Comparison of ENCODE assay signal across 13 mouse cellular contexts in genomic region chr8:12041662-12042061, GRCm38 (mm10).
A peak's percentile ranks its signal among the peaks of the same experiment; 100 is the strongest.
DNase-seq lines count a peak whose midpoint lies in the region; ATAC-seq and TF ChIP-seq lines count a peak whose summit lies in the region.
"Had no signal": no experiment of that assay in that cellular context is flagged by ENCODE, and none has a peak within 500 bp of the region (broad histone marks: within the 10 kb centered on the region; RNA-seq: fewer than 3 reads in every experiment).

No protein-coding gene starts in this region.

- peak overlapping the region; percentile 13; the same call in 1 of the 2 replicates for H3K4me2 ChIP-seq in kidney, embryonic 16.5 days (replicated peaks; ENCODE audit: low read depth, low read length)
- H3K4me2 ChIP-seq in intestine, embryonic 16.5 days (ENCODE audit: low read depth, low read length) = peak overlapping the region; percentile 43
- H3K4me2 ChIP-seq in liver, postnatal 0 days (ENCODE audit: low read depth, low read length) = peak overlapping the region; percentile 40
- H3K4me2 ChIP-seq: forebrain, embryonic 12.5 days had no signal

- DNase-seq in kidney, postnatal 14 days = no peak
- no peak for DNase-seq in liver, postnatal 0 days
- DNase-seq in lung, postnatal 4 days = peak; percentile 36 to 59
- no peak for DNase-seq in adipocyte (ENCODE audit: low spot score)
- DNase-seq in left cerebral cortex, adult 11 months (ENCODE audit: low spot score) = no peak
- DNase-seq: cerebellum, postnatal 25 days; gastrocnemius, postnatal 14 days; kidney, adult 8-10 months had no signal

- no peak overlapping the region for H3K9ac ChIP-seq in kidney, embryonic 16.5 days (replicated peaks; ENCODE audit: low read length)
- H3K9ac ChIP-seq in intestine, embryonic 16.5 days (ENCODE audit: low read depth, low read length) = no peak overlapping the region
- no peak overlapping the region for H3K9ac ChIP-seq in liver, postnatal 0 days (replicated peaks)
- H3K9ac ChIP-seq: forebrain, embryonic 12.5 days had no signal

- no peaks in the 10 kb centered on the region for H3K36me3 ChIP-seq in kidney, embryonic 16.5 days (ENCODE audit: insufficient read depth, low read length)
- H3K36me3 ChIP-seq in intestine, embryonic 16.5 days (ENCODE audit: control insufficient read depth, insufficient read depth, low read length) = no peaks in the 10 kb centered on the region
- no peaks in the 10 kb centered on the region for H3K36me3 ChIP-seq in liver, postnatal 0 days (replicated peaks; ENCODE audit: insufficient read depth, low read length)
- H3K36me3 ChIP-seq: forebrain, embryonic 12.5 days; midbrain, embryonic 10.5 days had no signal

- TF ChIP-seq CTCF in liver, postnatal 0 days (IDR thresholded peaks at IDR 0.05; ENCODE audit: low read depth) = no peak

- 48% methylated on average over 6 of the region's 6 CpGs for WGBS in kidney, embryonic 16.5 days
- 36% methylated on average over 6 of the region's 6 CpGs for WGBS in intestine, embryonic 16.5 days
- WGBS in liver, postnatal 0 days (ENCODE audit: insufficient replicate concordance) = 38% methylated on average over 6 of the region's 6 CpGs

- H3K9me3 ChIP-seq in kidney, embryonic 16.5 days (ENCODE audit: low read length) = no peaks in the 10 kb centered on the region
- H3K9me3 ChIP-seq in intestine, embryonic 16.5 days (ENCODE audit: control insufficient read depth, low read length) = no peaks in the 10 kb centered on the region
- no peaks in the 10 kb centered on the region for H3K9me3 ChIP-seq in liver, postnatal 0 days (ENCODE audit: low read length)
- H3K9me3 ChIP-seq: forebrain, embryonic 12.5 days; midbrain, embryonic 10.5 days had no signal

- no peaks in the 10 kb centered on the region for H3K4me1 ChIP-seq in kidney, embryonic 16.5 days (ENCODE audit: insufficient read depth, low read length)
- peaks cover 10% of the 10 kb centered on the region for H3K4me1 ChIP-seq in intestine, embryonic 16.5 days (ENCODE audit: control insufficient read depth, insufficient read depth, low read length)
- no peaks in the 10 kb centered on the region for H3K4me1 ChIP-seq in liver, postnatal 0 days (ENCODE audit: insufficient read depth)

- H3K4me3 ChIP-seq in kidney, embryonic 16.5 days (ENCODE audit: low read length) = 0 out of 2 replicates have a peak overlapping the region, but pooled peaks have one; percentile 6
- H3K4me3 ChIP-seq in intestine, embryonic 16.5 days (ENCODE audit: low read length) = peak overlapping the region; percentile 17; the same call in 1 of the 2 replicates
- 0 out of 2 replicates have a peak overlapping the region, but pooled peaks have one; percentile 1 for H3K4me3 ChIP-seq in liver, postnatal 0 days (ENCODE audit: low read depth, low read length)
- H3K4me3 ChIP-seq: forebrain, embryonic 12.5 days; midbrain, embryonic 10.5 days; myocyte had no signal

- H3K27me3 ChIP-seq in kidney, embryonic 16.5 days (ENCODE audit: insufficient read depth, low read length) = no peaks in the 10 kb centered on the region
- no peaks in the 10 kb centered on the region for H3K27me3 ChIP-seq in intestine, embryonic 16.5 days (replicated peaks; ENCODE audit: control insufficient read depth, insufficient read depth, low read length)
- H3K27me3 ChIP-seq in liver, postnatal 0 days (ENCODE audit: insufficient read depth, low read length) = no peaks in the 10 kb centered on the region

- no peak for ATAC-seq in kidney, embryonic 16.5 days (ENCODE audit: low FRiP score, low TSS enrichment)
- peak; percentile 63 for ATAC-seq in intestine, embryonic 16.5 days
- peak; percentile 55 for ATAC-seq in liver, postnatal 0 days

- no peak overlapping the region for H3K27ac ChIP-seq in kidney, embryonic 16.5 days (ENCODE audit: low read length)
- no peak overlapping the region for H3K27ac ChIP-seq in intestine, embryonic 16.5 days (ENCODE audit: low read length)
- H3K27ac ChIP-seq in liver, postnatal 0 days (ENCODE audit: low read depth) = peak overlapping the region; percentile 41; the same call in 1 of the 2 replicates
- H3K27ac ChIP-seq: forebrain, embryonic 12.5 days; midbrain, embryonic 10.5 days had no signal

- TF ChIP-seq EP300 in liver, postnatal 0 days (IDR thresholded peaks at IDR 0.05; ENCODE audit: low read depth) = no peak

Comparison
In these comparisons a context has a peak if more than half of its experiments do, and no peak if none do; other contexts are left out.
1. DNase-seq: peak in lung, postnatal 4 days (2 of 2); none in kidney, postnatal 14 days (single experiment), liver, postnatal 0 days (single experiment), adipocyte (single experiment) and left cerebral cortex, adult 11 months (single experiment).
2. Peak in every context shown above with its lines, with median percentiles within 50 percentile points of each other: H3K4me2 ChIP-seq and H3K4me3 ChIP-seq.